ENCODE assay signal across 12 mouse cellular contexts in the genomic region with DNA sequence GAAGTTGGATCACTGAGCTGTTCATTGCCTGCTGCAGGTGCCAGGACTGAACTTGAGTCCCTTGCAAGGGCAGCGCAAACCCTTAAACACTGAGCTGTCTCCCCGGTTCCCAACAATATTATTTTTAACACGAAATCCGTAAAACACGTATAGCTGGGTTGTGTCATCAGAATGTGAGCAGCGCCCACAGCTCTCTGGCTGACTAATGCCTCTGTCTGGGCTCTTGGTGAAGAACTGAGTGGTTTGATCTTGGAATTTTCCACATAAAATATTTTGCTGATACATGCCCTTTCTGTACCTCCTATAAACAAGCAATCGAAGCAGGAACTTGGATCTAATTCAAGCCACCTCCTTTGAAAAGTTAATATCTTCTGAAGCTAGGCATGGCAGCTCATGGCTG. TPM values are rescaled to one million over a fixed set of nuclear protein-coding genes. Genes with fewer than 3 reads are reported as not detected.
A peak's percentile ranks its signal among the peaks of the same experiment; 100 is the strongest.
DNase-seq lines count a peak whose midpoint lies in the region; ATAC-seq and TF ChIP-seq lines count a peak whose summit lies in the region.
"Had no signal": no experiment of that assay in that cellular context is flagged by ENCODE, and none has a peak within 500 bp of the region (broad histone marks: within the 10 kb centered on the region; RNA-seq: fewer than 3 reads in every experiment).

No protein-coding gene starts in this region.

- WGBS in liver, embryonic 13.5 days (ENCODE audit: insufficient replicate concordance), result 84% methylated on average over 7 of the region's 7 CpGs
- 81% methylated on average over 7 of the region's 7 CpGs for WGBS in liver, postnatal 0 days (ENCODE audit: insufficient replicate concordance)
- 34% methylated on average over 7 of the region's 7 CpGs for WGBS in olfactory bulb, adult 2 months

- TF ChIP-seq EP300 in liver, postnatal 0 days (IDR thresholded peaks at IDR 0.05; ENCODE audit: low read depth), result no peak

- no peak for DNase-seq in gastrocnemius, adult 2 months
- DNase-seq in gastrocnemius, adult 8-10 months (ENCODE audit: low spot score in 2 of 2), result no peak
- no peak for DNase-seq in liver, embryonic 13.5 days
- DNase-seq in liver, postnatal 0 days, result no peak
- DNase-seq in heart, postnatal 14 days, result no peak
- DNase-seq: cerebellum, adult 18-20 months; gastrocnemius, postnatal 10 days had no signal

- TF ChIP-seq POLR2A in bone marrow macrophage, adult 2 months (IDR thresholded peaks at IDR 0.05; ENCODE audit: borderline replicate concordance, low read depth, low read length), result no peak
- 0 out of 2 replicates have a peak, but pooled peaks have one; percentile 16 for TF ChIP-seq POLR2A in olfactory bulb, adult 2 months (IDR thresholded peaks at IDR 0.05; ENCODE audit: insufficient read depth, low read depth, low read length)

- no peak overlapping the region for H3K4me3 ChIP-seq in gastrocnemius, adult 2 months
- no peak overlapping the region for H3K4me3 ChIP-seq in liver, embryonic 13.5 days (replicated peaks)
- no peak overlapping the region for H3K4me3 ChIP-seq in liver, postnatal 0 days (ENCODE audit: low read depth, low read length)
- peak overlapping the region; percentile 5; the same call in 1 of the 2 replicates for H3K4me3 ChIP-seq in bone marrow macrophage, adult 2 months (ENCODE audit: insufficient read depth, low read length)
- no peak overlapping the region for H3K4me3 ChIP-seq in olfactory bulb, adult 2 months (ENCODE audit: insufficient read depth, low read depth, low read length)
- H3K4me3 ChIP-seq: embryonic facial prominence, embryonic 13.5 days; liver, embryonic 15.5 days had no signal

- no peak for TF ChIP-seq CTCF in gastrocnemius, adult 2 months (IDR thresholded peaks at IDR 0.05)
- no peak for TF ChIP-seq CTCF in liver, postnatal 0 days (IDR thresholded peaks at IDR 0.05; ENCODE audit: low read depth)
- no peak for TF ChIP-seq CTCF in bone marrow macrophage, adult 2 months (IDR thresholded peaks at IDR 0.05; ENCODE audit: low read depth, low read length)
- TF ChIP-seq CTCF in olfactory bulb, adult 2 months (IDR thresholded peaks at IDR 0.05; ENCODE audit: insufficient read depth, low read depth, low read length), result no peak

- H3K4me2 ChIP-seq in liver, embryonic 13.5 days, result no peak overlapping the region
- H3K4me2 ChIP-seq in liver, postnatal 0 days (ENCODE audit: low read depth, low read length), result no peak overlapping the region
- H3K4me2 ChIP-seq: embryonic facial prominence, embryonic 13.5 days; liver, embryonic 15.5 days had no signal

- H3K9me3 ChIP-seq in liver, embryonic 13.5 days (replicated peaks), result no peaks in the 10 kb centered on the region
- H3K9me3 ChIP-seq in liver, postnatal 0 days (ENCODE audit: low read length), result no peaks in the 10 kb centered on the region
- H3K9me3 ChIP-seq: embryonic facial prominence, embryonic 13.5 days; liver, embryonic 15.5 days had no signal

- no peak for ATAC-seq in liver, embryonic 13.5 days (ENCODE audit: low read depth)
- ATAC-seq in liver, postnatal 0 days, result no peak
- no peak for ATAC-seq in activated CD4-positive, CD25-positive, alpha-beta regulatory T cell, adult 4 months

- H3K36me3 ChIP-seq in liver, embryonic 13.5 days, result no peaks in the 10 kb centered on the region
- no peaks in the 10 kb centered on the region for H3K36me3 ChIP-seq in liver, postnatal 0 days (replicated peaks; ENCODE audit: insufficient read depth, low read length)
- H3K36me3 ChIP-seq: embryonic facial prominence, embryonic 13.5 days; liver, embryonic 15.5 days had no signal

- H3K27ac ChIP-seq in gastrocnemius, adult 2 months, result peak overlapping the region; percentile 89
- peak overlapping the region; percentile 27; the same call in 1 of the 2 replicates for H3K27ac ChIP-seq in liver, embryonic 13.5 days
- no peak overlapping the region for H3K27ac ChIP-seq in liver, postnatal 0 days (ENCODE audit: low read depth)
- H3K27ac ChIP-seq in bone marrow macrophage, adult 2 months (ENCODE audit: insufficient read depth, low read depth, low read length), result peak overlapping the region; percentile 92
- peak overlapping the region; percentile 96 for H3K27ac ChIP-seq in olfactory bulb, adult 2 months (ENCODE audit: insufficient read depth, low read depth, low read length)
- H3K27ac ChIP-seq: embryonic facial prominence, embryonic 13.5 days had no signal

- no peaks in the 10 kb centered on the region for H3K27me3 ChIP-seq in liver, embryonic 13.5 days
- no peaks in the 10 kb centered on the region for H3K27me3 ChIP-seq in liver, postnatal 0 days (ENCODE audit: insufficient read depth, low read length)
- H3K27me3 ChIP-seq: embryonic facial prominence, embryonic 13.5 days; liver, embryonic 15.5 days had no signal

- H3K9ac ChIP-seq in liver, embryonic 13.5 days, result no peak overlapping the region
- no peak overlapping the region for H3K9ac ChIP-seq in liver, postnatal 0 days (replicated peaks)
- H3K9ac ChIP-seq: embryonic facial prominence, embryonic 13.5 days; liver, embryonic 15.5 days had no signal

- intact Hi-C loops in gastrocnemius, adult 2 months (cut with DNase I), result no loop called here
- intact Hi-C loops in heart, postnatal 14 days (cut with DNase I), result no loop called here

- peaks cover 78% of the 10 kb centered on the region for H3K4me1 ChIP-seq in liver, embryonic 13.5 days (replicated peaks)
- H3K4me1 ChIP-seq in liver, postnatal 0 days (ENCODE audit: insufficient read depth), result peaks cover 53% of the 10 kb centered on the region
- H3K4me1 ChIP-seq in bone marrow macrophage, adult 2 months (ENCODE audit: control insufficient read depth, insufficient read depth, low read length), result peaks cover 66% of the 10 kb centered on the region
- peaks cover 75% of the 10 kb centered on the region for H3K4me1 ChIP-seq in olfactory bulb, adult 2 months (ENCODE audit: control insufficient read depth, insufficient read depth, low read length)

RNA-seq across cellular contexts. Expression of gene Scyl1, which starts 43.8 kb away (rescaled TPM):
- total RNA-seq in gastrocnemius, adult 2 months (2021), result 10 to 100 TPM; 71.2 to 78.6 TPM
- total RNA-seq in gastrocnemius, adult 8-10 months (2022), result 10 to 100 TPM; 71.4 to 91.0 (median 82.6) TPM
- 25.2 and 27.5 TPM in 2 replicates for polyA plus RNA-seq in liver, embryonic 13.5 days (2015; fragmentation: Nextera tagmentation; extraction: Ambion mirVana)
- 16.9 and 17.0 TPM in 2 replicates for polyA plus RNA-seq in liver, postnatal 0 days (2015; fragmentation: Nextera tagmentation; extraction: Ambion mirVana)
- 46.7 and 48.3 TPM in 2 replicates for polyA plus RNA-seq in bone marrow macrophage, adult 2 months (2012; ENCODE audit: insufficient read depth, insufficient read length, missing spikeins)
- not detected in 2 replicates for polyA plus RNA-seq in olfactory bulb, adult 2 months (2012; ENCODE audit: insufficient read depth, insufficient read length, low replicate concordance, missing spikeins)
- polyA plus RNA-seq in activated CD4-positive, CD25-positive, alpha-beta regulatory T cell, adult 4 months (2017; shearing (Covaris generic)), result 10 to 100 TPM in 1 of 2 experiments, 1 to 10 TPM in 1; 8.4 to 16.8 TPM
- 10 to 100 TPM; 66.2 to 67.2 TPM for total RNA-seq in heart, postnatal 14 days (2021)
